ENCODE assay signal across 20 mouse cellular contexts in the genomic region with DNA sequence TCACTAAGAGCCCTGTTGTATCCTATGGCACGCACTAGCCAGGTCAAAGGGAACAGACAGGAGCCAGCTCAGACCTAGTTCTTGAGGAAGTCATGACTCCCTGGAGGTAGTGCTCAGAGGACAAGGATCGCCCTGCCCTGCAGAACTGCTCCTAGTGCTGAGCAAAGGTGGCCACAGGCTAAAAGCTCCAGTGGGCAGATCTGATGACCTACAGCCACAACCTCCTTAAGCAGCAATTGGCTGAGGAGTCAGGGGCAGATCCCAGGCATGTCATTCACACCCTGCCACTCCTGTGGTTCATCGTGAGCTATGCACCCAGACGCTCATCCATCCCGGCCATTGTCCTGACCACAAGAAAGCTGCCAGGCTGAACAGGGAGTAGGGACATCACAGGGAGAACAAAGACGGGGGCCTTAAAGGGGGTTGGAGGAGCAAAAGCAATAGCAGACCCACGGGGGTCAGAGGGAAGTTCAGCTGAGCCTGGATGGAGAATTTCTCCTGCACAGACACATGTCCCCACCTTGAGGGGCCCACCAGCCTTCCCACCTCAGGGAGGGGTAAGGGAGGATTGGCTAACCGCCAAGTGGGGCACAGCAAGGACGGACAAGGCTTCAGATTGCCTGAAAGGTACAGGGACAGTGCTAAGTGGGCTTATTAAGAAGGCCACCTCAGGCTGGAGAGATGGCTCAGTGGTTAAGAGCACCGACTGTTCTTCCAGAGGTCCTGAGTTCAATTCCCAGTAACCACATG. TPM values are rescaled to one million over a fixed set of nuclear protein-coding genes. Genes with fewer than 3 reads are reported as not detected.
DNase-seq lines count a peak whose midpoint lies in the region; ATAC-seq and TF ChIP-seq lines count a peak whose summit lies in the region.
"Had no signal": no experiment of that assay in that cellular context is flagged by ENCODE, and none has a peak within 500 bp of the region (broad histone marks: within the 10 kb centered on the region; RNA-seq: fewer than 3 reads in every experiment).

No protein-coding gene starts in this region.

- H3K27ac ChIP-seq in heart, adult 2 months = peak overlapping the region; percentile 82
- H3K27ac ChIP-seq in layer of hippocampus, adult 2 months = peak overlapping the region; percentile 46; the same call in 1 of the 2 replicates
- H3K27ac ChIP-seq in heart, embryonic 15.5 days = 0 out of 2 replicates have a peak overlapping the region, but pooled peaks have one; percentile 18
- H3K27ac ChIP-seq in stomach, postnatal 0 days (replicated peaks) = no peak overlapping the region
- H3K27ac ChIP-seq: embryonic facial prominence, embryonic 15.5 days; forebrain, embryonic 10.5 days; kidney, embryonic 15.5 days; left cerebral cortex, adult 2 months; limb, embryonic 13.5 days; liver, embryonic 14.5 days had no signal

- 0 out of 2 replicates have a peak overlapping the region, but pooled peaks have one; percentile 16 for H3K9ac ChIP-seq in heart, adult 2 months (ENCODE audit: low read depth, low read length)
- H3K9ac ChIP-seq in heart, embryonic 15.5 days = no peak overlapping the region
- H3K9ac ChIP-seq in stomach, postnatal 0 days (ENCODE audit: low read length) = peak overlapping the region; percentile 9; the same call in 1 of the 2 replicates
- H3K9ac ChIP-seq: embryonic facial prominence, embryonic 15.5 days; kidney, embryonic 15.5 days; limb, embryonic 13.5 days; liver, embryonic 14.5 days had no signal

- TF ChIP-seq EP300 in heart, adult 2 months (IDR thresholded peaks at IDR 0.05; ENCODE audit: insufficient read depth, low read depth, low read length) = 0 out of 2 replicates have a peak, but pooled peaks have one; percentile 44
- no peak for TF ChIP-seq EP300 in stomach, postnatal 0 days (optimal IDR thresholded peaks at IDR 0.05)

- no peak for TF ChIP-seq CTCF in heart, adult 2 months (IDR thresholded peaks at IDR 0.05)
- TF ChIP-seq CTCF in layer of hippocampus, adult 2 months (conservative IDR thresholded peaks at IDR 0.05) = no peak
- TF ChIP-seq CTCF in stomach, postnatal 0 days (IDR thresholded peaks at IDR 0.05; ENCODE audit: low read depth) = no peak

- H3K27me3 ChIP-seq in heart, adult 2 months (ENCODE audit: control insufficient read depth, insufficient read depth, low read length) = no peaks in the 10 kb centered on the region
- peaks cover 6% of the 10 kb centered on the region; the same call in 1 of the 2 replicates for H3K27me3 ChIP-seq in heart, embryonic 15.5 days
- no peaks in the 10 kb centered on the region for H3K27me3 ChIP-seq in stomach, postnatal 0 days (ENCODE audit: control insufficient read depth, insufficient read depth, low read length)

- no peak overlapping the region for H3K4me3 ChIP-seq in heart, adult 2 months
- no peak overlapping the region for H3K4me3 ChIP-seq in layer of hippocampus, adult 2 months
- H3K4me3 ChIP-seq in heart, embryonic 15.5 days = no peak overlapping the region
- no peak overlapping the region for H3K4me3 ChIP-seq in stomach, postnatal 0 days (ENCODE audit: low read depth, low read length)
- H3K4me3 ChIP-seq: embryonic facial prominence, embryonic 15.5 days; forebrain, embryonic 10.5 days; kidney, embryonic 15.5 days; left cerebral cortex, adult 2 months; limb, embryonic 13.5 days had no signal

- no peaks in the 10 kb centered on the region for H3K36me3 ChIP-seq in heart, adult 2 months (ENCODE audit: control insufficient read depth, insufficient read depth, low read length)
- no peaks in the 10 kb centered on the region for H3K36me3 ChIP-seq in heart, embryonic 15.5 days
- H3K36me3 ChIP-seq in stomach, postnatal 0 days (ENCODE audit: control insufficient read depth, insufficient read depth, low read length) = no peaks in the 10 kb centered on the region
- H3K36me3 ChIP-seq: embryonic facial prominence, embryonic 15.5 days; forebrain, embryonic 10.5 days; G1E; kidney, embryonic 15.5 days; limb, embryonic 13.5 days had no signal

- 0 out of 2 replicates have a peak, but pooled peaks have one; percentile 7 for ATAC-seq in heart, embryonic 15.5 days (replicated peaks; ENCODE audit: insufficient number of reproducible peaks, insufficient read depth, low FRiP score, low read depth)
- ATAC-seq in stomach, postnatal 0 days (ENCODE audit: low FRiP score, low TSS enrichment) = peak; percentile 43; the same call in 1 of the 2 replicates
- ATAC-seq: intestine, embryonic 16.5 days had no signal

- no peak for TF ChIP-seq POLR2A in heart, adult 2 months (IDR thresholded peaks at IDR 0.05; ENCODE audit: insufficient read depth, low read depth, low read length)

- H3K4me2 ChIP-seq in heart, embryonic 15.5 days = no peak overlapping the region
- H3K4me2 ChIP-seq in stomach, postnatal 0 days (replicated peaks; ENCODE audit: low read depth) = no peak overlapping the region
- H3K4me2 ChIP-seq: embryonic facial prominence, embryonic 15.5 days; kidney, embryonic 15.5 days; limb, embryonic 13.5 days had no signal

- peak; percentile 26 to 32 for DNase-seq in heart, adult 2 months
- DNase-seq in heart, postnatal 14 days = no peak
- DNase-seq in layer of hippocampus, adult 2 months (ENCODE audit: low spot score in 2 of 2) = no peak
- no peak for DNase-seq in layer of hippocampus, adult 11-12 months (ENCODE audit: low spot score)
- no peak for DNase-seq in stomach, postnatal 0 days (ENCODE audit: low spot score)
- no peak for DNase-seq in urinary bladder, postnatal 14 days (ENCODE audit: low spot score)
- DNase-seq: adrenal gland, adult 8-10 months; gastrocnemius, postnatal 10 days; midbrain, embryonic 14.5 days; right cerebral cortex, adult 18-20 months had no signal

- intact Hi-C loops in heart, adult 2 months (cut with DNase I) = loop anchor here (10.0 kb wide), 1 partner anchor 663 kb away; a partner anchor contains a TSS
- intact Hi-C loops in heart, postnatal 14 days (cut with DNase I) = loop anchor here (5.0 kb wide), 1 partner anchor 501 kb away; no protein-coding TSS in a partner anchor

- WGBS in heart, adult 2 months = 45% methylated on average over 10 of the region's 10 CpGs
- 36% methylated on average over 10 of the region's 10 CpGs for WGBS in heart, embryonic 15.5 days
- 46% methylated on average over 10 of the region's 10 CpGs for WGBS in stomach, postnatal 0 days

- H3K79me2 ChIP-seq in heart, adult 2 months (replicated peaks; ENCODE audit: control insufficient read depth, insufficient read depth, low read length) = no peaks in the 10 kb centered on the region

- no peaks in the 10 kb centered on the region for H3K9me3 ChIP-seq in heart, embryonic 15.5 days (replicated peaks)
- H3K9me3 ChIP-seq in stomach, postnatal 0 days (ENCODE audit: control insufficient read depth, low read length) = no peaks in the 10 kb centered on the region
- H3K9me3 ChIP-seq: embryonic facial prominence, embryonic 15.5 days; forebrain, embryonic 10.5 days; G1E; kidney, embryonic 15.5 days; limb, embryonic 13.5 days had no signal

- H3K4me1 ChIP-seq in heart, adult 2 months (ENCODE audit: control insufficient read depth, insufficient read depth, low read length) = peaks cover 5% of the 10 kb centered on the region
- H3K4me1 ChIP-seq in heart, embryonic 15.5 days (replicated peaks) = peaks cover 10% of the 10 kb centered on the region
- no peaks in the 10 kb centered on the region for H3K4me1 ChIP-seq in stomach, postnatal 0 days (replicated peaks; ENCODE audit: control insufficient read depth, insufficient read depth)

RNA-seq across cellular contexts. Expression of a gene that starts 9.2 kb away (rescaled TPM):
- total RNA-seq in heart, adult 2 months (2021) = under 1 TPM; 0.09 to 0.10 TPM
- 0.12 and 0.31 TPM in 2 replicates for polyA plus RNA-seq in heart, adult 2 months (2012; rRNA removed)
- total RNA-seq in heart, postnatal 14 days (2021) = under 1 TPM; 0.10 to 0.17 TPM
- total RNA-seq in layer of hippocampus, adult 2 months (2021) = 1 to 10 TPM; 4.0 to 4.1 TPM
- 0.06 and 0.14 TPM in 2 replicates for polyA plus RNA-seq in heart, embryonic 15.5 days (2015; fragmentation: Nextera tagmentation; extraction: Ambion mirVana)
- 0.06 and 0.10 TPM in 2 replicates for polyA plus RNA-seq in stomach, postnatal 0 days (2015; fragmentation: Nextera tagmentation; extraction: Ambion mirVana)
- total RNA-seq: gastrocnemius, postnatal 10 days; megakaryocyte progenitor cell, adult 5-6 weeks had no signal
- polyA plus RNA-seq: G1E; liver, embryonic 14.5 days had no signal

RNA-seq across cellular contexts. Expression of a gene that starts 41.3 kb away (rescaled TPM):
- not detected for total RNA-seq in heart, adult 2 months (2021)
- polyA plus RNA-seq in heart, adult 2 months (2012; rRNA removed) = 0.16 TPM in 1 of 2 replicates, not detected in the other
- under 1 TPM in 1 of 2 experiments, not detected in 1; 0.20 TPM for total RNA-seq in heart, postnatal 14 days (2021)
- under 1 TPM; 0.29 to 0.44 TPM for total RNA-seq in layer of hippocampus, adult 2 months (2021)
- polyA plus RNA-seq in heart, embryonic 15.5 days (2015; fragmentation: Nextera tagmentation; extraction: Ambion mirVana) = 0.58 and 0.60 TPM in 2 replicates
- polyA plus RNA-seq in stomach, postnatal 0 days (2015; fragmentation: Nextera tagmentation; extraction: Ambion mirVana) = not detected in 2 replicates
- total RNA-seq: megakaryocyte progenitor cell, adult 5-6 weeks had no signal

Comparison
In these comparisons a context has a peak if more than half of its experiments do, and no peak if none do; other contexts are left out.
1. DNase-seq: peak in heart, adult 2 months (2 of 2); none in heart, postnatal 14 days (0 of 2), layer of hippocampus, adult 2 months (0 of 2), layer of hippocampus, adult 11-12 months (single experiment), stomach, postnatal 0 days (single experiment) and urinary bladder, postnatal 14 days (single experiment).
2. RNA of a gene that starts 9.2 kb away (total RNA-seq): 4.0 to 4.1 TPM in layer of hippocampus, adult 2 months; 0.10 to 0.17 TPM in heart, postnatal 14 days and 0.09 to 0.10 TPM in heart, adult 2 months; every median in the first group is over 4 times any median in the second.